Mouse (Mus musculus) lung, postnatal 0 days (tissue): ENCODE measurements at regions not wholly inside any gene's neighbourhood (a gene's known extent, or its start where the extent isn't known, plus 50 kb on each side); places are given as distances from the start of the nearest gene placed in this dataset.

Experiments used
- CTCF ChIP-seq: IDR thresholded peaks from 2 replicates; pipeline ENCODE4 v1.5.1; 2016; ENCODE audit warnings: antibody characterized with exemption, mild to moderate bottlenecking
- EP300 ChIP-seq: IDR thresholded peaks from 2 replicates; pipeline ENCODE4 v1.6.1; 2016; ENCODE audit warnings: antibody characterized with exemption, mild to moderate bottlenecking, control low read depth

GRCm38 (mm10) chr9:51664876-51665275, 100.3 kb upstream of the Arhgap20 start:
- TF ChIP-seq CTCF (no peak), EP300 (no peak)
